Mouse (Mus musculus): ENCODE measurements around the gene Vmn1r173.
"Not testable (repeated sequence)": the region's sequence is repeated elsewhere in the genome, so short reads cannot be mapped to it uniquely, and the experiment has no call there.

- not testable (repeated sequence) for TF ChIP-seq POLR2A (IDR thresholded peaks at IDR 0.05; ENCODE audit: borderline replicate concordance, low read depth, low read length); CTCF (IDR thresholded peaks at IDR 0.05; ENCODE audit: low read depth, low read length)
These were observed at the start of gene Vmn1r173 for GRCm38 (mm10) chr7:23700403-23700802.

Measured in bone marrow macrophage, adult 2 months (primary cell).